Mouse (Mus musculus): ENCODE data around the gene Epha1. TPM values are rescaled to one million over a fixed set of nuclear protein-coding genes. Genes with fewer than 3 reads are reported as not detected.

The Epha1 gene
- total RNA-seq, 2 experiments from 2014 or later: 0.14 to 0.18 TPM

DNA sequence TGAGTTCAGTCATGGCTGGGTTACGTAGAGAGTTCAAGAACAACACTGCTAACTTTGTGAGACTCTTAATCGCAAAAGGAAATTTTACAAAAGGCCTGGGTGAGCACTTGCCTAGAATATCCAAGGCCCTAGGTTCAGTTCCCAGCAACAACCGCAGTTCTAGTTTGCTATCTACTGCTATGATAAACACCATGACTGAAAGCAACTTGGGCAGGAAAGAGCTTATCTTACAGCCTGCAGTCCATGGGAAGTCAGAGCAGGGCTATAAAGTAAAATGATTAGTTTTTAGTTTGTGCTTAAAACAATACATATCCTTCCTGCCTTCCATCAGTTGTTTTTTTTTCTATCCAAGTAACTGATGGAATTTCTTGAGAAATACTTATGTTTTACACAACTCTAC, 46.6 kb downstream of the Epha1 start:
- no peak for DNase-seq
- intact Hi-C loops (cut with DNase I): no loop called here

DNA sequence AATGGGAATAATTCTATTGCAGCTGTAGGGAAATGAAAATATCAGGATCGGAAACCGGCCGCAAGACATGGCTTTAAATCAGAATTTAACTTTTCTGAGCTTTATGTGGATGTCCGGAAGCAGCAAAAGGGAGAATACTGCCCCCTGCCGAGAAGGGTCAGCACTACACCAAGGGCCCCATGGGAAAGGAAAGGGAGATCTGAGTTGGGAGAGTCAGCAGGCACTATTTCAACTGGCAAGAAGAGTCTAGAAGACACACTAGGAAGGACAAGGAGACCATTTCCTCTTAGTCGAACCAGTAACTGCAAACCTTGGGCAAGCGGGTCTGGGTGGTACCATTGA, 47.8 kb downstream of the Epha1 start:
- intact Hi-C loops (cut with DNase I): no loop called here
- peak; percentile 81 for DNase-seq

DNA sequence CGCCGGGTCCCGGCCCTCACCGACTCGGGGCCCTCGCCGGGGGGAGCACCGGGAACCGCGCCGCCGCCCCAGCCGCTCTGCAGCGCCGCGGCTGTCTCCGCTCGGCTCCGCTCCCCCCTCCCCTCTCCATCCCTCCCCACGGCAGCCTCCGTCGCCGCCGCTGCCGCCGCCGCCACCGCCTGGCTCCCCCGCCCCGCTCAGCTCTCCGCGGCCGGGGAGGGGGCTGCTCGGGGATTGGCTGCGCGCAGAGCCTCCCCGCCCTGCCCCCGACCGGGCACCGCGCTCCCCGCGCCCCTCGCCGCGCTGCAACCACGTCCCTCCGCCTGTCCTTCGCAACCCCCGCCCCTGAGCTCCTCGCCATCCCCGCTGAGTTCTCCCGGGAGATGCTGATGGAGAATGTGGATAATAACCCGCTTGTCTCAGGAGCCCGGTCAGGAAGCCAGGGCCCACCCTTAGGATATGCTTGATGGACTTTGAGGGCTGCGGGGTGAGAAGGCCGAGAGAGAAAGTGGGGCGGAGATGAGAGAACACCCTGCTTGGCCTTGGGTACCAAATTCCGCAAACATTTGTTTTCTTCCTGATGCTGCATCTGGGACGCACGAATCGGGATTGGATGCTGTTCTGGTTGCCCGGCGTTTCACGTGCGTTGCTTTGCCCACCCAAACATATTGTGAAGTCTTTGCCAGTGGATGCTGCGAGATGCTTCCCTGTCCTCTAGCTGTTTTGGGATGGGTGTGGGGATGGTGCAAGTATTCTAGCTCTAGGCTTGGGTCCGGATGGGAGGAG, 48.4 kb downstream of the Epha1 start, which contains the start of gene Fam131b:
Fam131b (minus strand) TSS at position 162 of the 786 bp plus-strand sequence.
- intact Hi-C loops (cut with DNase I): loop anchor here (5.0 kb wide), 1 partner anchor 42 kb away; no protein-coding TSS in a partner anchor

DNA sequence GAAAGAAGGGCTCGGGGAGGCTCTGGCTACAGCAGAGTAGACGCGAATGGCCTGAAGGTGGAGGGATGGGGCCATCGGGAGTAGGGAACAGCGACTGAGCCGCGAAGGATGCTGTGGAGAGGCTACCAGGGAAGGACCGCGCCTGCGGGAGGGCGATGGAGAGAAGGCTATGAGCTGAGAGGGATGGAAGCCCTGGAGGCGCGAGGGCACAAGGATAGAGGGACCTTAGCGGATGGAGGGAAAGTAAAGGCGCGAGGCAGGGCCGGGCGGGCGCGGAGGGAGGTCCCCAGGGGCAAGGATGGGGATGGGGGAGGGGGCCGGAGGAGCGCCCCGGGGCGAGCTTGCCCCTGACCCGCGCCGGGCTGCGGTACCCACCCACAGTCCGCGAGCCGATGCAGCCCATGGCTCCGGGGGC, 49.0 kb downstream of the Epha1 start:
- peak; percentile 47 for DNase-seq
- intact Hi-C loops (cut with DNase I): loop anchor here (5.0 kb wide), 1 partner anchor 42 kb away; no protein-coding TSS in a partner anchor

More for the DNA sequence above, 48.4 kb downstream of the Epha1 start, which contains the start of gene Fam131b:
- DNase-seq: peak; percentile 79

DNA sequence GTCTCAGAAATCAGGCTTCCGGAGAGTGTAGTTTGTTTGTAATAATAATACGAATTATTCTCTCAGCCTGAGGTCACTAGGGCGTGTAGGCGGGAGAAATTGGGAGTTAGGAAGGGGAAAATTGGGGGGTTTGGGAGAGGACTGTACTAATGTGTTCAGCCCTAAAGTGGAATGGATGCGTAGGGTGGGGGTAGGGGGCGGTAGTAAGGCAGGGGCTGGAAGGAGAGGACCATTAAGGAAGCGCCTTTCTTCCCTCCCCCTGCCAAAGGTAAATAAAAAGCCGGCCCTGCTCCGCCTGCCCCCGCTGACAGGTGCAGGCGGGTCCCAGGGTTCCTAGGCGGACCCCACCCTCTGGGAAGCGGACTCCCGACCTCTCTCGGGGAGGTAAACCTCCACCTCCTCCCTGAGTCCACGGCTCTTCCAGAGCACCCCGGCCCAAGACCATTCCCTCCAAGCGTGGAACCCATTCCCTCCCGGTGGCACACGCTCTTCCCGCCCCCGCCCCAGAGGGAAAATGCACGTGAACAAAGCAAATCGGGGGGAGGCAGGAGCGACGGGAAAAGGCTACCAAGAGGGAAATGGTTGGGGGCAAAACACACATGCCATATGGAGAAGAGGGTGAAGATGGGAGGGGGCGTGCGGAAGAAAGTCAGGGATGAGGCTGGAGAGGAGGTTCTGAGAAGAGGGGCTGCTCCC, 49.5 kb downstream of the Epha1 start:
- intact Hi-C loops (cut with DNase I): loop anchor here (5.0 kb wide), 1 partner anchor 41 kb away; no protein-coding TSS in a partner anchor
- DNase-seq: peak; percentile 30

DNA sequence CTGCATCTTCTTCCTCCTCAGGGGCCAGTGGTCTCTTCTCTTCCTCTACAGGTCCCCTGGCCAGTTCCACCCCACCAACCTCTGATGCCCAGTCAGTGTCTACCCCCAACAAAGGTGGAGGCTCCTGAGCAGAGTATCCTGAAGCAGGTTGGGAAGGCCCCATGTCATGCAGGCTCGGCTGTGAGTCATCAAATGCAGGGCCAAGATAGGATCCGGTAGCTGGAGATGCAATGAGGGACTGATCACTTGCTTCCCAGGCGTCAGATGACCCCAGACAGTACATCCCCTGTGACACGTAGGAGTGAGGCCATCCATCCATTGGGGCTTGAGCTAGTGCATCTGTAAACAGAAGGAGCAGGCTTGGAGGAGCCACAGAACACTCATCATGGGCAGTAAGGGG, 54.8 kb downstream of the Epha1 start:
- intact Hi-C loops (cut with DNase I): no loop called here
- no peak for DNase-seq

DNA sequence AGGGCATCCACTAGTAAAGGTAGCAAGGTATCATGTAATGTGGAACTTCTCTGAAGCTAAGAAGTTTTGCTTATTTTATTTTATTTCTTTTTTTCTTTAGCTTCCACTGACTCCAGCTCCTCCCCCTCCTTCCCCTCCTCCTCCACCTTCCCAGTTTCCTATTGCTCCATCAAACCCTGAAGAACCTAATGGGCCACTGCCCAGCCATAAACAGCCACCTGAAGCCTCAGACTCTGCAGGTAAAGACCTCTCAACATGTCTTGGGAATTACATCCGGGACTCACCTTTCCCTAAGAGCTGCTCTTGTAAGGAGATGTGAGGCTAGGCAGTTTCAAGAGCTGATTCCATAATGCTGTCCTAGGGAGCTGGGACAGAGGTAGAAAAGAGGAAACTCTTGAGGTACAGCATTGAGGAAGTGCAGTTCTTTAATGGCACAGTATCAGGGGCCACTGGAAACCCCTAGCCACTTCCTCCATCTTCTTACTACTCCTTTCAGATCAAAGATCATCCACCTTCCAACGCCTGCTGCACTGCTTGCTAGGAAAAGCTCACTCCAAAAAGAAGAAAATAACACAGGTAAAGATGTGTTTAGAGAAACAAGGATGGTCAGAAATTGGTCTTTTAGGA, 62.5 kb downstream of the Epha1 start:
- intact Hi-C loops (cut with DNase I): no loop called here
- DNase-seq: no peak

DNA sequence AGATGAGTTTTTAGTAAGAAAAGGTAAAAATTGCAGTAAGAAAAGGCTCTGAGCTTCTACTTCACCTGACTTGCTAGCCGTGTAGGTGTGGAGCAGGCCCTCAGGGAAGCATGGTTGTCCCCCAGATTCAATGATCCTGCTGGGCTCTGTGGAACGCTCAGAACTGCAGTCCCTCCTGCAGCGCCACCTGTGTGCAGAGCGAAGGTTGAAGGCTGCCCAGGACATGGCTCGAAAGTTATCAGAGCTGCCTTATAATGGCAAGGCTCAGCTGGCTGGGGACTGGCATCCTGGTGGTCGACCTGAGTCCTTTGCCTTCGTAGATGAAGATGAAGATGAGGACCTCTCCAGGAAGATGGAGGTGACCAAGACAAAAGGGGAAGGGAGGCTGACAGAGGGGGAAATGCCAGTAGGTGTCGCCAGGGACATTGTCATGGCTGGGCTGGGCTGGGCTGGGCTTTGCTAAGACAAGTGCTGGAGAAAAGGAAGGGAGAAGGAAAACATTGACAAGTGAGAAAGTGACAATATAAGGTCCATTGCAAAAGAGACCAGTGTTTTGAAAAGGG, 63.2 kb downstream of the Epha1 start:
- intact Hi-C loops (cut with DNase I): no loop called here
- DNase-seq: peak; percentile 13

Other genes with a start within 250 kb of the Epha1 start
- not detected for gene Tas2r139, start 232.3 kb downstream of the Epha1 start, total RNA-seq (2021)
- gene Tas2r144, start 157.9 kb downstream of the Epha1 start, total RNA-seq (2021): not detected
- gene Gstk1, start 127.3 kb downstream of the Epha1 start, total RNA-seq (2021): 1 to 10 TPM; 3.4 to 4.1 TPM
- not detected for gene Tmem139, start 111.3 kb downstream of the Epha1 start, total RNA-seq (2021)
- gene Casp2, start 108.3 kb downstream of the Epha1 start, total RNA-seq (2021): 10 to 100 TPM; 45.5 to 49.7 TPM
- 1 to 10 TPM; 6.6 to 7.7 TPM for gene Clcn1, start 86.6 kb downstream of the Epha1 start, total RNA-seq (2021)
- gene Fam131b, start 48.6 kb downstream of the Epha1 start, total RNA-seq (2021): 10 to 100 TPM; 83.4 to 92.0 TPM
- gene Zyx, start 23.6 kb downstream of the Epha1 start, total RNA-seq (2021): 10 to 100 TPM; 43.9 to 49.8 TPM
- gene Tas2r143, start 27.0 kb upstream of the Epha1 start, total RNA-seq (2021): not detected
- under 1 TPM in 1 of 2 experiments, not detected in 1; 0.36 TPM for gene Tas2r135, start 32.2 kb upstream of the Epha1 start, total RNA-seq (2021)
- gene Tas2r126, start 61.3 kb upstream of the Epha1 start, total RNA-seq (2021): not detected
- not detected for gene Olfr458, start 91.9 kb upstream of the Epha1 start, total RNA-seq (2021)
- not detected for gene Olfr457, start 103.1 kb upstream of the Epha1 start, total RNA-seq (2021)
- not detected for gene Olfr456, start 113.9 kb upstream of the Epha1 start, total RNA-seq (2021)
- not detected for gene Olfr455, start 174.3 kb upstream of the Epha1 start, total RNA-seq (2021)
- gene Tcaf3, start 224.4 kb upstream of the Epha1 start, total RNA-seq (2021): not detected

All from left cerebral cortex, postnatal 4 days (tissue).